Mouse (Mus musculus) Muller cell, postnatal 12 days (primary cell): ENCODE measurements around the gene Cyp2c69.
"Not testable (repeated sequence)": the region's sequence is repeated elsewhere in the genome, so short reads cannot be mapped to it uniquely, and the experiment has no call there.

ENCODE experiments used
- DNase-seq: peaks from one replicate; pipeline ENCODE4 v3.0.0-alpha.2; 2015; ENCODE audit errors: inconsistent ontology term

The Cyp2c69 gene

GRCm38 (mm10) chr19:39886699-39887098 lies at the start of gene Cyp2c69:
Gene Cyp2c69, minus strand, starts transcription at chr19:39886799.
- DNase-seq, result not testable (repeated sequence)

GRCm38 (mm10) chr19:39935396-39935795 lies 48.8 kb upstream of the Cyp2c69 start:
- no peak for DNase-seq

- no peak for DNase-seq
These were observed 43.4 kb upstream of the Cyp2c69 start for GRCm38 (mm10) chr19:39930032-39930431.

DNA sequence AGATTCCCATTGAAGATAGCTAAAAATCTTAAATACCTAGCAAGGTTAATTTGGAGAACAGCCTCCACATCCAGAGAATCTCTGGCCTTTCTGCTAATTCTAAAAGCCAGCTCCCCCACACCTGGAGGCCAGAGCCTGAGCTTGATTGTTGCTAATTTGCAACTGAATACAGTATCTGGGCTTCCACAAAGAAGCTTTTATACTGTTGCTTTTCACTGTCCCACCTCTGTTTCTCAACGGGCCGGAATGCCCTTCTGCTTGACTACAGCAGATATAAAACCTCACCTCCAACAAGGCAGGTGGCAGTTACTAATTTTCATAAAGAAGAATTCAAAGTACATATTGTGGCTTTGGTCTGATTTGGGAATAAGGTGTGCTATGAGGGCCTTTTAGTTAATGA lies 15.1 kb upstream of the Cyp2c69 start:
- DNase-seq, result no peak

DNA sequence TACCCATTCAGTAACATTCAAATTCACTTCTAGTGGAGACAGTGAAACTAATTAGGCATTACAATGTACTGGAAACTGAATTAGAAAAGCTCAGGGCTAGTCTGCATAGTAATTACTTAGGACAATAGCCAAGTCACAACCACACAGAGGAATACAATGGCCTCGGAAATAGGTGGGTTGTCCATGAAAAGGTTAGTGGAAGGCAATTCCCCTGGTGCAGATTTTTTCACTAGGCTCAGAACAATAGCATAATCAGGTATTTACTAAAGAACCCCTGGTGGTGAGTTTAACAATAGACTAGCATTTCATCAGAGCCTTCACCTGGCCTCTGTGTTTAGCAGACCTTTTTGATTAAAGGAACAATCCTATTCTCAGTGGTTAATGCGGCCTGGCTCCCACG lies 3.5 kb upstream of the Cyp2c69 start:
- DNase-seq, result not testable (repeated sequence)

GRCm38 (mm10) chr19:39866133-39866532 lies 20.5 kb downstream of the Cyp2c69 start:
- no peak for DNase-seq

GRCm38 (mm10) chr19:39820931-39821330 lies 65.7 kb downstream of the Cyp2c69 start:
- not testable (repeated sequence) for DNase-seq

GRCm38 (mm10) chr19:39816400-39816799 lies 70.2 kb downstream of the Cyp2c69 start:
- not testable (repeated sequence) for DNase-seq

- DNase-seq, result not testable (repeated sequence)
These were observed 70.6 kb downstream of the Cyp2c69 start for GRCm38 (mm10) chr19:39815991-39816390.

DNA sequence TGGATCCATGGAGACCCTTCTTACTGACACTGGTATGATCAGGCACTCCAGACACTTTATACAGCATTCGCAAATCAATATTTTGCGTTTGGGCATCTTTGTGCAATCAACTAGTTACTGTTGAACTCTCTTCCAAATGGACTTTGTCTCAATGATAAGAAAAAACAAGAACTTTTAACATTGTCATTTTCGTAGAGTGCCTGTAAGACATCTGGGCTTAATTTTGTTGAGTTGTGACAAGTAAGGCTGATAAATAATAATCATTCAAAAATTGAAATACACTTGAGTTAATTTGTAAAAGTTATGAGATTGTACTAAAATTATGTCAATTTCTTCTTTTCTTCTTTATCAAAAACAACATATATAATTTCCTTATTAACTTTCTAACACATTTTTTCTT lies 73.9 kb downstream of the Cyp2c69 start, which contains the start of gene Cyp2c40:
TSS of gene Cyp2c40 (minus strand) at position 101 of the 400 bp plus-strand sequence.
- DNase-seq, result not testable (repeated sequence)
